In genomic region chr14:20996361-20996760, GRCm38 (mm10) we compare ENCODE assay signal across 29 mouse cellular contexts. TPM values are rescaled to one million over a fixed set of nuclear protein-coding genes. Genes with fewer than 3 reads are reported as not detected.
DNase-seq lines count a peak whose midpoint lies in the region; ATAC-seq and TF ChIP-seq lines count a peak whose summit lies in the region.
"Had no signal": no experiment of that assay in that cellular context is flagged by ENCODE, and none has a peak within 500 bp of the region (broad histone marks: within the 10 kb centered on the region; RNA-seq: fewer than 3 reads in every experiment).

No protein-coding gene starts in this region.

- H3K27ac ChIP-seq in kidney, adult 2 months (ENCODE audit: insufficient read depth, low read depth, low read length), result no peak overlapping the region
- H3K27ac ChIP-seq in lung, postnatal 0 days (ENCODE audit: low read length), result no peak overlapping the region
- H3K27ac ChIP-seq in liver, embryonic 13.5 days, result peak overlapping the region; percentile 63
- H3K27ac ChIP-seq: heart, adult 2 months; heart, embryonic 13.5 days; limb, embryonic 13.5 days; neural tube, embryonic 12.5 days; stomach, postnatal 0 days had no signal

- H3K36me3 ChIP-seq in kidney, adult 2 months (ENCODE audit: control insufficient read depth, insufficient read depth, low read length), result no peaks in the 10 kb centered on the region
- peaks cover 20% of the 10 kb centered on the region; the same call in 1 of the 2 replicates for H3K36me3 ChIP-seq in lung, postnatal 0 days (ENCODE audit: insufficient read depth, low read length)
- H3K36me3 ChIP-seq in liver, embryonic 13.5 days, result peaks cover 19% of the 10 kb centered on the region

- no peak for TF ChIP-seq CTCF in kidney, adult 2 months (conservative IDR thresholded peaks at IDR 0.05; ENCODE audit: insufficient read depth, insufficient read length, low read depth, low read length)
- TF ChIP-seq CTCF in lung, postnatal 0 days (IDR thresholded peaks at IDR 0.05), result no peak

- 57% methylated on average over 5 of the region's 5 CpGs for WGBS in kidney, adult 2 months
- WGBS in lung, postnatal 0 days, result 59% methylated on average over 5 of the region's 5 CpGs
- WGBS in liver, embryonic 13.5 days (ENCODE audit: insufficient replicate concordance), result 31% methylated on average over 5 of the region's 5 CpGs

- no peaks in the 10 kb centered on the region for H3K27me3 ChIP-seq in kidney, adult 2 months (replicated peaks; ENCODE audit: control insufficient read depth, insufficient read depth, low read length)
- H3K27me3 ChIP-seq in lung, postnatal 0 days (replicated peaks; ENCODE audit: insufficient read depth, low read length), result no peaks in the 10 kb centered on the region
- no peaks in the 10 kb centered on the region for H3K27me3 ChIP-seq in liver, embryonic 13.5 days
- H3K27me3 ChIP-seq: heart, embryonic 13.5 days; limb, embryonic 13.5 days; neural tube, embryonic 12.5 days had no signal

- TF ChIP-seq POLR2A in kidney, adult 2 months (IDR thresholded peaks at IDR 0.05; ENCODE audit: low read depth, low read length), result no peak

- H3K9ac ChIP-seq in lung, postnatal 0 days (replicated peaks; ENCODE audit: low read depth), result no peak overlapping the region
- H3K9ac ChIP-seq in liver, embryonic 13.5 days, result no peak overlapping the region
- H3K9ac ChIP-seq: heart, embryonic 13.5 days; limb, embryonic 13.5 days; neural tube, embryonic 12.5 days had no signal

- DNase-seq in kidney, adult 2 months, result peak; percentile 8
- DNase-seq in kidney, postnatal 10 days, result no peak
- DNase-seq in lung, postnatal 10 days, result peak; percentile 16
- DNase-seq in lung, postnatal 0 days (ENCODE audit: low spot score), result no peak
- no peak for DNase-seq in liver, embryonic 13.5 days
- DNase-seq in left cerebral cortex, adult 11 months (ENCODE audit: low spot score), result no peak
- DNase-seq: adrenal gland, adult 2 months; adrenal gland, postnatal 36 days; B cell, adult 2 months; cerebellum, adult 2 months; cerebellum, postnatal 14 days; gastrocnemius, postnatal 36 days; heart, adult 2 months; heart, postnatal 14 days; kidney, adult 9 months; kidney, postnatal 14 days; right cerebral cortex, postnatal 4 days; thymus, adult 18-20 months; thymus, postnatal 25 days had no signal

- H3K4me1 ChIP-seq in kidney, adult 2 months (ENCODE audit: control insufficient read depth, insufficient read depth, low read length), result peaks cover 7% of the 10 kb centered on the region; the same call in 1 of the 2 replicates
- no peaks in the 10 kb centered on the region for H3K4me1 ChIP-seq in lung, postnatal 0 days (ENCODE audit: insufficient read depth, low read depth, low read length)
- H3K4me1 ChIP-seq in liver, embryonic 13.5 days (replicated peaks), result peaks cover 28% of the 10 kb centered on the region
- H3K4me1 ChIP-seq: limb, embryonic 13.5 days; neural tube, embryonic 12.5 days had no signal

- H3K4me3 ChIP-seq in kidney, adult 2 months (ENCODE audit: insufficient read depth, low read depth, low read length), result no peak overlapping the region
- no peak overlapping the region for H3K4me3 ChIP-seq in lung, postnatal 0 days (ENCODE audit: low read depth, low read length)
- no peak overlapping the region for H3K4me3 ChIP-seq in liver, embryonic 13.5 days (replicated peaks)
- H3K4me3 ChIP-seq: heart, adult 2 months; heart, embryonic 13.5 days; limb, embryonic 13.5 days; neural tube, embryonic 12.5 days had no signal

- TF ChIP-seq EP300 in lung, postnatal 0 days (IDR thresholded peaks at IDR 0.05), result no peak

- no peak overlapping the region for H3K4me2 ChIP-seq in lung, postnatal 0 days (replicated peaks; ENCODE audit: low read depth, low read length)
- 0 out of 2 replicates have a peak overlapping the region, but pooled peaks have one; percentile 12 for H3K4me2 ChIP-seq in liver, embryonic 13.5 days
- H3K4me2 ChIP-seq: heart, embryonic 13.5 days; limb, embryonic 13.5 days; midbrain, embryonic 11.5 days; neural tube, embryonic 12.5 days had no signal

- no peaks in the 10 kb centered on the region for H3K9me3 ChIP-seq in lung, postnatal 0 days (ENCODE audit: low read length)
- H3K9me3 ChIP-seq in liver, embryonic 13.5 days (replicated peaks), result no peaks in the 10 kb centered on the region; the same call in 1 of the 2 replicates
- H3K9me3 ChIP-seq: heart, embryonic 13.5 days; neural tube, embryonic 12.5 days had no signal

- ATAC-seq in lung, postnatal 0 days, result no peak
- 0 out of 2 replicates have a peak, but pooled peaks have one; percentile 47 for ATAC-seq in liver, embryonic 13.5 days (ENCODE audit: low read depth)
- ATAC-seq in megakaryocyte progenitor cell, adult 5-6 weeks (replicated peaks; ENCODE audit: poor library complexity), result peak; percentile 60; the same call in 1 of the 2 replicates
- ATAC-seq: activated CD4-positive, CD25-positive, alpha-beta regulatory T cell, adult 4 months; forebrain, embryonic 14.5 days; intestine, embryonic 16.5 days; midbrain, embryonic 16.5 days had no signal

RNA-seq across cellular contexts. Expression of gene Ap3m1, which starts 55.9 kb away (rescaled TPM):
- 23.5 and 25.5 TPM in 2 replicates for polyA plus RNA-seq in kidney, adult 2 months (2012; rRNA removed)
- polyA plus RNA-seq in lung, postnatal 0 days (2015; fragmentation: Nextera tagmentation; extraction: Ambion mirVana), result 39.3 and 41.1 TPM in 2 replicates
- 37.0 and 44.6 TPM in 2 replicates for polyA plus RNA-seq in liver, embryonic 13.5 days (2015; fragmentation: Nextera tagmentation; extraction: Ambion mirVana)
- 56.9 and 71.1 TPM in 2 replicates for total RNA-seq in megakaryocyte progenitor cell, adult 5-6 weeks (2015)
- 60.1 and 71.0 TPM in 2 replicates for total RNA-seq in megakaryocyte progenitor cell, adult 5-6 weeks (2017)

RNA-seq across cellular contexts. Expression of gene Adk, which starts 56.0 kb away (rescaled TPM):
- 92.5 and 121 TPM in 2 replicates for polyA plus RNA-seq in kidney, adult 2 months (2012; rRNA removed)
- 238 and 275 TPM in 2 replicates for polyA plus RNA-seq in lung, postnatal 0 days (2015; fragmentation: Nextera tagmentation; extraction: Ambion mirVana)
- polyA plus RNA-seq in liver, embryonic 13.5 days (2015; fragmentation: Nextera tagmentation; extraction: Ambion mirVana), result 181 and 214 TPM in 2 replicates
- total RNA-seq in megakaryocyte progenitor cell, adult 5-6 weeks (2015), result 100 and 106 TPM in 2 replicates
- total RNA-seq in megakaryocyte progenitor cell, adult 5-6 weeks (2017), result 104 and 129 TPM in 2 replicates

Comparison
In these comparisons a context has a peak if more than half of its experiments do, and no peak if none do; other contexts are left out.
1. DNase-seq: peak in kidney, adult 2 months (single experiment) and lung, postnatal 10 days (single experiment); none in kidney, postnatal 10 days (single experiment), lung, postnatal 0 days (single experiment), liver, embryonic 13.5 days (single experiment) and left cerebral cortex, adult 11 months (single experiment).